Mouse (Mus musculus): ENCODE measurements at regions not wholly inside any gene's neighbourhood (a gene's known extent, or its start where the extent isn't known, plus 50 kb on each side); places are given as distances from the start of the nearest gene placed in this dataset.
"Not testable (repeated sequence)": the region's sequence is repeated elsewhere in the genome, so short reads cannot be mapped to it uniquely, and the experiment has no call there.

- Histone ChIP-seq H3K4me3 (ENCODE audit: low read length) (no peak overlapping the region), H3K9ac (ENCODE audit: low read length) (no peak overlapping the region), H3K27me3 (ENCODE audit: control insufficient read depth, insufficient read depth, low read length) (no peaks in the 10 kb centered on the region), H3K9me3 (replicated peaks; ENCODE audit: control insufficient read depth, low read length) (no peaks in the 10 kb centered on the region), H3K4me2 (ENCODE audit: low read depth, low read length) (no peak overlapping the region), H3K36me3 (ENCODE audit: control insufficient read depth, insufficient read depth) (no peaks in the 10 kb centered on the region), H3K4me1 (ENCODE audit: control insufficient read depth, insufficient read depth, low read length) (no peaks in the 10 kb centered on the region), H3K27ac (ENCODE audit: low read length) (no peak overlapping the region)
- WGBS = 44% methylated on average over 2 of the region's 2 CpGs
- no peak for ATAC-seq (replicated peaks; ENCODE audit: extremely low read depth, insufficient read depth, low FRiP score)
Measured at GRCm38 (mm10) chr8:37099727-37100126, 106.3 kb downstream of the AI429214 start.

DNA sequence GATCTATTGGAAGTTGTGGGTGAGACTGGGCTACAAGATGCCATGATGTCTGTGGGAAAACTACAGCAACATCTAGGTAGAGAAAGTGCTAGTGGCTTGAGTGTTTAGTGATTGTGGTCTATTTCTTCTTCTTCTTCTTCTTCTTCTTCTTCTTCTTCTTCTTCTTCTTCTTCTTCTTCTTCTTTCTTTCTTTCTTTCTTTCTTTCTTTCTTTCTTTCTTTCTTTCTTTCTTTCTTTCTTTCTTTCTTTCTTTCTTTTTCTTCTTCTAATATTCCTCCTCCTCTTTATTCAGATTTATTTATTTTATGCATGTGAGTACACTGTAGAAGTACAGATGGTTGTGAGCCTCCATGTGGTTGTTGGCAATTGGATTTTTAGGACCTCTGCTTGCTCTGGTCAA lies 119.0 kb downstream of the AI429214 start:
- H3K4me2 ChIP-seq (ENCODE audit: low read depth, low read length); H3K4me1 ChIP-seq (ENCODE audit: control insufficient read depth, insufficient read depth, low read length); H3K27ac ChIP-seq (ENCODE audit: low read length); H3K9me3 ChIP-seq (replicated peaks; ENCODE audit: control insufficient read depth, low read length); H3K36me3 ChIP-seq (ENCODE audit: control insufficient read depth, insufficient read depth); ATAC-seq (replicated peaks; ENCODE audit: extremely low read depth, insufficient read depth, low FRiP score); H3K4me3 ChIP-seq (ENCODE audit: low read length); H3K9ac ChIP-seq (ENCODE audit: low read length); H3K27me3 ChIP-seq (ENCODE audit: control insufficient read depth, insufficient read depth, low read length): not testable (repeated sequence)

GRCm38 (mm10) chr8:37125834-37126233 lies 132.4 kb downstream of the AI429214 start:
- Histone ChIP-seq H3K4me3 (ENCODE audit: low read length) (no peak overlapping the region), H3K9me3 (replicated peaks; ENCODE audit: control insufficient read depth, low read length) (peaks cover 8% of the 10 kb centered on the region; the same call in 1 of the 2 replicates), H3K9ac (ENCODE audit: low read length) (no peak overlapping the region), H3K27me3 (ENCODE audit: control insufficient read depth, insufficient read depth, low read length) (no peaks in the 10 kb centered on the region), H3K27ac (ENCODE audit: low read length) (no peak overlapping the region), H3K36me3 (ENCODE audit: control insufficient read depth, insufficient read depth) (no peaks in the 10 kb centered on the region), H3K4me1 (ENCODE audit: control insufficient read depth, insufficient read depth, low read length) (no peaks in the 10 kb centered on the region), H3K4me2 (ENCODE audit: low read depth, low read length) (no peak overlapping the region)
- ATAC-seq (replicated peaks; ENCODE audit: extremely low read depth, insufficient read depth, low FRiP score) = no peak

GRCm38 (mm10) chr8:37129670-37130069 lies 136.3 kb downstream of the AI429214 start:
- Histone ChIP-seq H3K4me3 (ENCODE audit: low read length) (no peak overlapping the region), H3K9ac (ENCODE audit: low read length) (no peak overlapping the region), H3K27ac (ENCODE audit: low read length) (no peak overlapping the region), H3K9me3 (replicated peaks; ENCODE audit: control insufficient read depth, low read length) (no peaks in the 10 kb centered on the region), H3K36me3 (ENCODE audit: control insufficient read depth, insufficient read depth) (no peaks in the 10 kb centered on the region), H3K4me2 (ENCODE audit: low read depth, low read length) (no peak overlapping the region), H3K4me1 (ENCODE audit: control insufficient read depth, insufficient read depth, low read length) (no peaks in the 10 kb centered on the region), H3K27me3 (ENCODE audit: control insufficient read depth, insufficient read depth, low read length) (no peaks in the 10 kb centered on the region)
- 80% methylated on average over 1 of the region's 1 CpGs for WGBS
- no peak for ATAC-seq (replicated peaks; ENCODE audit: extremely low read depth, insufficient read depth, low FRiP score)

GRCm38 (mm10) chr8:37131988-37132387 lies 138.6 kb downstream of the AI429214 start:
- ATAC-seq (replicated peaks; ENCODE audit: extremely low read depth, insufficient read depth, low FRiP score) = no peak
- WGBS = 16% methylated on average over 4 of the region's 4 CpGs
- H3K27ac ChIP-seq (ENCODE audit: low read length) = no peak overlapping the region
- H3K4me2 ChIP-seq (ENCODE audit: low read depth, low read length) = no peak overlapping the region
- H3K4me1 ChIP-seq (ENCODE audit: control insufficient read depth, insufficient read depth, low read length) = no peaks in the 10 kb centered on the region
- H3K4me3 ChIP-seq (ENCODE audit: low read length) = no peak overlapping the region
- no peaks in the 10 kb centered on the region for H3K9me3 ChIP-seq (replicated peaks; ENCODE audit: control insufficient read depth, low read length)
- no peaks in the 10 kb centered on the region for H3K36me3 ChIP-seq (ENCODE audit: control insufficient read depth, insufficient read depth)
- no peak overlapping the region for H3K9ac ChIP-seq (ENCODE audit: low read length)
- H3K27me3 ChIP-seq (ENCODE audit: control insufficient read depth, insufficient read depth, low read length) = no peaks in the 10 kb centered on the region

GRCm38 (mm10) chr8:37134192-37134964 lies 141.0 kb downstream of the AI429214 start:
- H3K4me3 ChIP-seq (ENCODE audit: low read length) = no peak overlapping the region
- H3K27me3 ChIP-seq (ENCODE audit: control insufficient read depth, insufficient read depth, low read length) = no peaks in the 10 kb centered on the region
- ATAC-seq (replicated peaks; ENCODE audit: extremely low read depth, insufficient read depth, low FRiP score) = no peak
- H3K4me1 ChIP-seq (ENCODE audit: control insufficient read depth, insufficient read depth, low read length) = no peaks in the 10 kb centered on the region
- H3K9ac ChIP-seq (ENCODE audit: low read length) = no peak overlapping the region
- no peaks in the 10 kb centered on the region for H3K9me3 ChIP-seq (replicated peaks; ENCODE audit: control insufficient read depth, low read length)
- 70% methylated on average over 8 of the region's 8 CpGs for WGBS
- no peak overlapping the region for H3K27ac ChIP-seq (ENCODE audit: low read length)
- no peaks in the 10 kb centered on the region for H3K36me3 ChIP-seq (ENCODE audit: control insufficient read depth, insufficient read depth)
- no peak overlapping the region for H3K4me2 ChIP-seq (ENCODE audit: low read depth, low read length)

- no peaks in the 10 kb centered on the region for H3K27me3 ChIP-seq (ENCODE audit: control insufficient read depth, insufficient read depth, low read length)
- H3K4me3 ChIP-seq (ENCODE audit: low read length) = no peak overlapping the region
- no peaks in the 10 kb centered on the region for H3K9me3 ChIP-seq (replicated peaks; ENCODE audit: control insufficient read depth, low read length)
- H3K27ac ChIP-seq (ENCODE audit: low read length) = no peak overlapping the region
- no peaks in the 10 kb centered on the region for H3K4me1 ChIP-seq (ENCODE audit: control insufficient read depth, insufficient read depth, low read length)
- ATAC-seq (replicated peaks; ENCODE audit: extremely low read depth, insufficient read depth, low FRiP score) = no peak
- WGBS = 58% methylated on average over 1 of the region's 1 CpGs
- no peak overlapping the region for H3K4me2 ChIP-seq (ENCODE audit: low read depth, low read length)
- no peak overlapping the region for H3K9ac ChIP-seq (ENCODE audit: low read length)
- H3K36me3 ChIP-seq (ENCODE audit: control insufficient read depth, insufficient read depth) = no peaks in the 10 kb centered on the region
Measured at GRCm38 (mm10) chr8:37150286-37150685, 156.9 kb downstream of the AI429214 start.

GRCm38 (mm10) chr8:37154361-37154760 lies 161.0 kb downstream of the AI429214 start:
- WGBS = 84% methylated on average over 7 of the region's 7 CpGs
- no peaks in the 10 kb centered on the region for H3K36me3 ChIP-seq (ENCODE audit: control insufficient read depth, insufficient read depth)
- H3K9ac ChIP-seq (ENCODE audit: low read length) = no peak overlapping the region
- ATAC-seq (replicated peaks; ENCODE audit: extremely low read depth, insufficient read depth, low FRiP score) = no peak
- H3K27ac ChIP-seq (ENCODE audit: low read length) = no peak overlapping the region
- H3K9me3 ChIP-seq (replicated peaks; ENCODE audit: control insufficient read depth, low read length) = no peaks in the 10 kb centered on the region
- no peak overlapping the region for H3K4me3 ChIP-seq (ENCODE audit: low read length)
- H3K4me1 ChIP-seq (ENCODE audit: control insufficient read depth, insufficient read depth, low read length) = no peaks in the 10 kb centered on the region
- no peak overlapping the region for H3K4me2 ChIP-seq (ENCODE audit: low read depth, low read length)
- H3K27me3 ChIP-seq (ENCODE audit: control insufficient read depth, insufficient read depth, low read length) = no peaks in the 10 kb centered on the region

GRCm38 (mm10) chr8:37154946-37155345 lies 161.5 kb downstream of the AI429214 start:
- Histone ChIP-seq H3K4me1 (ENCODE audit: control insufficient read depth, insufficient read depth, low read length) (no peaks in the 10 kb centered on the region), H3K36me3 (ENCODE audit: control insufficient read depth, insufficient read depth) (no peaks in the 10 kb centered on the region), H3K4me2 (ENCODE audit: low read depth, low read length) (no peak overlapping the region), H3K4me3 (ENCODE audit: low read length) (no peak overlapping the region), H3K9me3 (replicated peaks; ENCODE audit: control insufficient read depth, low read length) (no peaks in the 10 kb centered on the region), H3K27me3 (ENCODE audit: control insufficient read depth, insufficient read depth, low read length) (no peaks in the 10 kb centered on the region), H3K9ac (ENCODE audit: low read length) (no peak overlapping the region), H3K27ac (ENCODE audit: low read length) (no peak overlapping the region)
- no peak for ATAC-seq (replicated peaks; ENCODE audit: extremely low read depth, insufficient read depth, low FRiP score)
- 84% methylated on average over 8 of the region's 8 CpGs for WGBS
